Mouse (Mus musculus) ovary, adult 18-20 months (tissue): Measurements from ENCODE around the gene Elmod3.

ENCODE experiments used
- DNase-seq: peaks from one replicate; pipeline ENCODE4 v3.0.0; 2022; ENCODE audit warnings: low spot score, mixed read lengths

The Elmod3 gene

GRCm38 (mm10) chr6:72570644-72571397, 27.4 kb downstream of the Elmod3 start:
- DNase-seq = no peak

- no peak for DNase-seq
Measured at GRCm38 (mm10) chr6:72568736-72569135, 29.5 kb downstream of the Elmod3 start.

- DNase-seq = no peak
Measured at GRCm38 (mm10) chr6:72567508-72567907, 30.7 kb downstream of the Elmod3 start.

- peak; percentile 60 for DNase-seq
Measured at GRCm38 (mm10) chr6:72566044-72566443, 32.2 kb downstream of the Elmod3 start.

DNA sequence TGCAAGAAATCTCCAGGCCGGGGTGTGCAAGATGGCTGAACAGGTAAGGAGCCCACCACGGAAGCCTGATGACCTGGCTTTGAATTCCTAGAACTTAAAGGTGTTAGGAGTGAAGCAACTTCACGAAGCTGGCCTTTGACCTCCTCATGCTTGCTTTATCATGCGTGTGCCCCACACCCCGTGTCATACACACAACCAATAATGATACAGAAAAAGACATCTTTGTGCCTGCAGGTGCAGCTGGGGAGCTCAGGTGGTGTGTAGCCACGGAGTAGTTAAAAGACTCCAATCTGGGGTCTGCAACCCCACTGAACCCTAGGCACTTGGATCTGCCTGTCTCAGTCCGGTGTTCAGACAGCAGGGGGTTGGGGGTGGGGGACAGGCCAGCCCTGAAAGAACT, 32.7 kb downstream of the Elmod3 start:
- no peak for DNase-seq

GRCm38 (mm10) chr6:72562894-72563293, 35.3 kb downstream of the Elmod3 start:
- DNase-seq = no peak

GRCm38 (mm10) chr6:72562486-72562885, 35.7 kb downstream of the Elmod3 start:
- no peak for DNase-seq

DNA sequence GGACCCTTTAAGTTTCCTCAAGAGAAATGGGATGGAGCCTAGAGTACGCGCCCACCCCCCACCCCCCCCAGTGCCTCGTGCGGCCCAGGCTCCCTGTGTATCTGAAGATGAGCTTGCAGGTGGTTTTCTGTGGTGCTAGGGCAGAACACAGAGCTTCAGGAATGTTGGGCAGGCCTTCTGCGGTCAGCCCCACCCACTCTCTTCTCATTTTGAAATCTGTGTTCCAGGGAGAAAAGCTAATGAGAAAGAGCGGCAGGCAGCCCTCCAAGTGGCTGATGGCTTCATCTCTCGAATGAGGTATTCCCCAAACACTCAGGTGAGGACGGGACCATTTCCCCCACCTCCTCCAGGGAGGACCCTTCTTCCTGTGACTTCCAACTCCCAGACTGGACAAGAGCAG, 37.4 kb downstream of the Elmod3 start:
- no peak for DNase-seq

DNA sequence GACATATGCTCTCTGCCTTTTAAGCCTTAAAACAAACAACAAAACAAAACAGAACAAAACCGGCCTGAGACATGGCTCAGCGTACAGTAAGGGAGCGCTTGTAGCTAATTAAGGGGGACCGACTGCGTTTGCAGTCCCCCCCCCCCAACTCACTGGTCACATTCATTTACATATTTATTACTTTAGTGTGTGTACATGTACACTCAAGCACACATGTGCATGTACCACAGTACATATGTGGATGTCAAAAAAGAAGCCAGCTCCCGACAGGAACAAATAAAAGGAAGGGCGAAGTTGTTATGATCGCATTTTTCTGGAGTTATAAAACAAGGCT, 45.2 kb downstream of the Elmod3 start:
- no peak for DNase-seq

DNA sequence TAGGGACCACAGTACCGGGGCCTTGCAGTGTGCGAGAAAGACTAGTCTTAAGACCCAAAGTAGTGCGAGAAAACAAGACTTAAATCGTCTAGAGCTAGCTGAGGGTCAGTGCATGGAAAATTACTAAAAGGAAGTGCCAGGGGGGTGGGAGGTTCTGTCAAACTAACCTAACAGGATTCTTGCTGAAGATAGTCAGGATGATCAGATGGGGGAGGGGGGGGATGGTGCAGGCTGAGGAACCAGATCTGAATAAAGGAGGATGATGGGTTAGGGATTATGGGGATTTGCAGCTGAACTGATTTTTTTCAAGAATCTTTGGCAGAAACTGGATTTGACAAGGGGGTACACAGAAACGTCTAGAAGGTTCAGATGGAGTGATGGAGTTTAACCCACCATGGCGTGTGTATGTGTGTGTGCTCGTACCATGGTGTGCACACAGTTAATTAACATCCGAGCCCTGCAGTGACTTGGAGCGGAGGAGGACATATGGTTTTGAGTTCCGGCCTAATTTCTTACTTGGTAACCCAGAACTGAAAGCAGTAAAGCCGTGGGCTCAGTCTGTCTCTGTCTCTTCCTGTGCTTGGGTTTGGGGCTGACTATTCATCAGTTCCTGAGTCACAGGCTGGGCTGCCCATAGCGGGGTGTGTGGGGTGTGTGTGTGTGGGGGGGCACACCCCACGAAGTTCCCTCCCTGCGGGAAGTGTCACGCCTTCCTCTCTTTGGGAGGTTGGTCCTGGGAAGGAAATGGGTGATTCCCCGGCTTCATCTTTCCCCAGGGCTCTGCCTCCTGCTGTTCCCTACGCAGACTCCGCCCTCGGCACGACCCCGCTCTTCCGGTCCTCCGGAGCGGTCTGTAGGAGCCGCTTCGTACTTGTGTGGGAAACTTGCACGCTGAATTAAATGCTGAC, 45.8 kb downstream of the Elmod3 start:
- peak; percentile 71 for DNase-seq

- DNase-seq = no peak
Measured at GRCm38 (mm10) chr6:72550503-72551100, 47.6 kb downstream of the Elmod3 start.

DNA sequence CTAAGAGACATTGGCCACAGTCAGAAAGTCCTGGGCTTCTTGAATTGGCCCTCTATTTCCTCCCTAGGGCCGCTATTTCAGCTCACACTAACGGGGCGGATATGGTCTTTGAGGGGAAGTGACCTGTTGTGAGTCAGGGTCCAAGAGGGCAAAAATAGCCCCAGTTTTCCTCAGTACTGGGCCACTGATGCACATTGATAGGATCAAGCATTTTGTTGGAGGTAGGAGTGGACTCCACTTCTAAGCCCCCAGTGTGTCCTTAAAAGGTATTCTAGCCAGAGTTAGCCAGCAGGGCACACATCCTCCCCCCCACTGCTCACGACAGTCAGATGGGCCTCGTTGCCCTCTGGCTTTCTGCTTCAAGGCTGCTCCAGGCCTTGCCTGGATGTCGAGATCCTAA, 48.2 kb downstream of the Elmod3 start:
- no peak for DNase-seq

- no peak for DNase-seq
Measured at GRCm38 (mm10) chr6:72549041-72549580, 49.1 kb downstream of the Elmod3 start.

DNA sequence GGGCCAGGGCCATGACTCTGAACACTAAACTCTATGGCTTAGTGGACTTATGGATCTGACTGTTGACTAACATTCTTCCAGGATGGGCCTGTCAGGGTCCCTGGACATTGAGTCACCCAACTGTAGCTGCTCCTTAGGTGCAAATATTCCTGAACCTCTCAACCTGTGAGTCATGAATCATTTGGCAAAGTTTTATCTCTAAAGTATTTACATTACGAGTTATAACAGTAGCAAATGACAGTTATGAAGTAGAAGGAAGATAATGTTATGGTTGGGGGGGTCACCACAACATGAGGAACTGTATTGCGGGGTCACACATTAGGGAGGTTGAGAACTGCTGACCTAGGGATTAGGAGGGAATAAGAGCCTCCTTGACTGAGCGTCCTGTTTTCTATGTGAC, 50.4 kb downstream of the Elmod3 start:
- DNase-seq = no peak

DNA sequence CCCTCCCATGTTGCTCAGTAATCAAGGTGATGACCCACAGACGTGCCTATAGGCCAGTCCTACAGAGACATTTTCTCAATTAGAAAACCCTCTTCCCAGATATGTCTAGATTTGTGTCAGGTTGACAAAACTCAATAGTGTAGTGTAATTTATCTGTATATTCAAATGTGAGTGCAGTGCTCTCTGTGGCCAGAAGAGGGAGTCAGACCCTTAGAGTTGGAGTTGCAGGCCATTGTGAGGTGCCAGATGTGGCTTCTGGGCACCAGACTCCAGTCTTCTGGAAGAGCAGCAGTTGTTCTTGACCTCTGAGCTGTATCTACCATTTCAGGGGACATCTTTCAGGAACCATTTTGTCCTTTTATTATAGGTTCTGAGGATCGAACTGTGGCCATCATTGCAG, 51.1 kb downstream of the Elmod3 start:
- DNase-seq = no peak

GRCm38 (mm10) chr6:72545377-72545776, 52.8 kb downstream of the Elmod3 start:
- DNase-seq = no peak

DNA sequence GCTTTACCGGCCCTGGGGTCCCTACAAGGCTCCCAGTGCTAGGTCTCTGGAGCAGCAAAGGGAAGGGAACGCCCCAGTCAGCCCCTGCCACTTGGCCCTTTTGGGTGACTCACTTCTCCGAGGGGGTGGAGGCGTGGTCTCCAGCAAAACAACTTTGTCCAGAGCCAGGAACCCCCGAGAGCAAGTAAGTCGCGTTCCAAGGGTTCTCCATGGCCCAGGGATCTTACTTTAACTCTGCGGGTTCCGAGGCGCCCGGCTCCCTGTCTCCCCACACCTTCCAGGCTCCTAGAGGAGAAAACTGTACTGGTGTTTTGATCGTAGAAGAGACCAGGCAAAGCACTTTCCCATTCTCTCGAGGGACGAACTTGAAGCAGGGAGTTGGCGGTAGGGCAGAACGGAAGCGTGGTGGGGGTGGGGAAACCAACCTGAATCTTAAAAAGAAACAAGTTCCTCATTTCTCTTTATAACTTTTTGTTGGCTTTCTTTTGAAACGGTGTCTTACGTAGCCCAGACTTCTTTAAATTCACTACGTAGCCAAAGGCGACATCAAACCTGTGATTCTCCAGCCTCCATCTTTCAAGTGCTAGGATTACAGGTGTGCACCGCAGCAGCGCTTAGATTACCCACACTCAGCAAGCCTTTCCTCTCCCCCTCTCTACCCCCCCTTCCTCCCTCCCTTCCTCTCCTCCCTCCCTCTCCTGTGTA, 53.8 kb downstream of the Elmod3 start, which contains the start of gene Capg:
Gene Capg, plus strand, starts transcription at position 109 of the 705 bp plus-strand sequence.
- peak; percentile 60 for DNase-seq

DNA sequence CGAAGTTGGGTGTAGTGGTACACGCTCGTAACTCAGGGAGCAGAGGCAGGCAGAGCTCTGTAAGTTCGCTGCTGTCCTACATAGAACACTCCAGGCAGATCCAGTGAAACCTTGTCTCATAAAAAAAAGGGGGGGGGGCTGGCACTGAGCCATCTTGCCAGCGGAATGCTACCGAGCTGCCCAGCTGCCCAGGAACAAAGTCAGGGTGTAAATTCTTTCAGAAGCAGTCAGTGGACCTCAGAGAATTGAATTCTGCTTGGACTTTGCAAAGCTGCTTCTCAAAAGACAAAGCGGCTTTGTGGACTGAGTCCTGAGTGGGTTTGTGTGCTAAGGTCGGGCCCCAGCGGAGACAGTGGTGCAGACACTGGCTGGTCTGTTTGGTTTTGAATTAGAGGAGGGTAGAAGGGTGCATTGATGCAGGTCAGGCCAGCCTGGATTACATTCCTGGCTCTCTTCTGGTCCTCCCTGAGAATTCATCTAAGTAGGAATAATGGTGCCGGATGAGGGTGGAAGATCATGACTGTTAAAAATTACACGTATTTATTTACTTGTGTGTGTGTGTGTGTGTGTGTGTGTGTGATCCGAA, 54.9 kb downstream of the Elmod3 start:
- no peak for DNase-seq

- DNase-seq = peak; percentile 83
Measured at GRCm38 (mm10) chr6:72538562-72539031, 59.6 kb downstream of the Elmod3 start.

- DNase-seq = no peak
Measured at GRCm38 (mm10) chr6:72537998-72538500, 60.2 kb downstream of the Elmod3 start.

DNA sequence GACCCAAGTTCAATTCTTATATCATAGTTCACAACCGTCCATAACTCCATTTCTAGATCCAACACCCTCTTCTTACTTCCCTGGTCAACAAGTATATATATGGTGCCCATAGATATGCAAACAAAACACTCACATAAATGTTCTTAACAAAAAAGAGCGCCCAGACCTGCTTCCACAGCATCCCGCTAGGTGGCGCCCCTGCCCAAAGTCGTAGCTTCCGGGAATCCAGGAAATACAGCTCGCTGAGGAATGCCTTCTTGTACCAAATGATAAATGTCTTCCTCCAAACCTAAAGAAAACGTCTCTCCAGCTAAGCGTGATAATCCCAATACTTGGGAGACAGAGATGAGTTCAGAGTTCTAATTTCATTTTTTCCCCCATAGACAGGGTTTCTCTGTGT, 63.0 kb downstream of the Elmod3 start:
- no peak for DNase-seq
